9 mouse cellular contexts compared by ENCODE assay signal in the genomic region with DNA sequence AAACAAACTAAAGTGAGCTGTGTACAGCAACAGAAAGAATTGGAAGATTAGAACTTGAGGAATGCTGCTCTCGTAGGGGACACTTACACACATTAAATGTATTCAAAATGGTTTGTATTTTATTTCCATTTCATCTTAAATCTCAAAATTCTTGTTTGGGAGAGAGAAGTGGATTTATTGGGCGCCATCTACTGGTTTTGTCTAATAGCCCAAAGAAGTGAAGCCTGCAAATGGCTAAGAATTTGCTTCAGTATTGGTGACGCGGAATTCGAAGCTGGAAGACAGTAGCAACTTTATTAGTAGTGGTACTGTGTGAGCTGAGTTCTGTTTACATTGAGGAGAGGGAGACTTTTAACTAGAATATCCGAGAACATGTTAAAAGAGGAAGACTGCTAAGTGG.
DNase-seq lines count a peak whose midpoint lies in the region; ATAC-seq and TF ChIP-seq lines count a peak whose summit lies in the region.
"Had no signal": no experiment of that assay in that cellular context is flagged by ENCODE, and none has a peak within 500 bp of the region (broad histone marks: within the 10 kb centered on the region; RNA-seq: fewer than 3 reads in every experiment).

No protein-coding gene starts in this region.

- no peaks in the 10 kb centered on the region for H3K9me3 ChIP-seq in heart, postnatal 0 days (replicated peaks; ENCODE audit: control insufficient read depth, low read length)
- no peaks in the 10 kb centered on the region for H3K9me3 ChIP-seq in liver, postnatal 0 days (ENCODE audit: low read length)
- H3K9me3 ChIP-seq in liver, embryonic 12.5 days (replicated peaks) = no peaks in the 10 kb centered on the region
- H3K9me3 ChIP-seq: neural tube, embryonic 12.5 days had no signal

- no peak overlapping the region for H3K9ac ChIP-seq in heart, postnatal 0 days (replicated peaks; ENCODE audit: low read depth, low read length)
- no peak overlapping the region for H3K9ac ChIP-seq in liver, postnatal 0 days (replicated peaks)
- no peak overlapping the region for H3K9ac ChIP-seq in liver, embryonic 12.5 days
- H3K9ac ChIP-seq: neural tube, embryonic 12.5 days had no signal

- TF ChIP-seq EP300 in heart, postnatal 0 days (IDR thresholded peaks at IDR 0.05; ENCODE audit: low read depth) = no peak
- no peak for TF ChIP-seq EP300 in liver, postnatal 0 days (IDR thresholded peaks at IDR 0.05; ENCODE audit: low read depth)

- no peak overlapping the region for H3K4me3 ChIP-seq in heart, postnatal 0 days (ENCODE audit: low read depth, low read length)
- H3K4me3 ChIP-seq in liver, postnatal 0 days (ENCODE audit: low read depth, low read length) = no peak overlapping the region
- H3K4me3 ChIP-seq in liver, embryonic 12.5 days = no peak overlapping the region
- H3K4me3 ChIP-seq: neural tube, embryonic 12.5 days had no signal

- H3K4me1 ChIP-seq in heart, postnatal 0 days (ENCODE audit: control insufficient read depth, insufficient read depth) = peaks cover 40% of the 10 kb centered on the region
- H3K4me1 ChIP-seq in liver, postnatal 0 days (ENCODE audit: insufficient read depth) = peaks cover 17% of the 10 kb centered on the region
- H3K4me1 ChIP-seq in liver, embryonic 12.5 days = peaks cover 27% of the 10 kb centered on the region
- H3K4me1 ChIP-seq: neural tube, embryonic 12.5 days had no signal

- POLR2A ChIA-PET in Patski (lab: Charles Lee) = interaction anchor here (1.3 kb wide), 1 partner anchor 35 kb away, joined by 3 read pairs; no protein-coding TSS in a partner anchor

- 54% methylated on average over 6 of the region's 6 CpGs for WGBS in heart, postnatal 0 days
- 43% methylated on average over 6 of the region's 6 CpGs for WGBS in liver, postnatal 0 days (ENCODE audit: insufficient replicate concordance)
- WGBS in liver, embryonic 12.5 days (ENCODE audit: insufficient replicate concordance) = 51% methylated on average over 6 of the region's 6 CpGs

- TF ChIP-seq CTCF in heart, postnatal 0 days (IDR thresholded peaks at IDR 0.05; ENCODE audit: low read depth) = peak; percentile 43
- TF ChIP-seq CTCF in liver, postnatal 0 days (IDR thresholded peaks at IDR 0.05; ENCODE audit: low read depth) = peak; percentile 54
- TF ChIP-seq CTCF in Patski (IDR thresholded peaks at IDR 0.05) = peak; percentile 56

- intact Hi-C loops in heart, postnatal 25 days (cut with DNase I) = loop anchor here (1.0 to 10.0 kb wide), 4 partner anchors 97 to 421 kb away; no protein-coding TSS in a partner anchor

- in situ Hi-C loops in Patski (cut with MboI; ENCODE audit: low pct_unique_long_range_greater_than_20kb) = loop anchor here (5.0 kb wide), 3 partner anchors 99 to 424 kb away; a partner anchor contains a TSS

- CTCF ChIA-PET in Patski (lab: Charles Lee) = interaction anchor here (0.7 to 6.0 kb wide), 21 partner anchors 11 to 417 kb away, joined by 3 to 29 read pairs (median 4); no protein-coding TSS in a partner anchor

- ATAC-seq in heart, postnatal 0 days (ENCODE audit: insufficient read depth, low read depth) = no peak
- no peak for ATAC-seq in liver, postnatal 0 days
- ATAC-seq in liver, embryonic 12.5 days = no peak
- ATAC-seq in Patski = no peak

- H3K27me3 ChIP-seq in heart, postnatal 0 days (ENCODE audit: control insufficient read depth, insufficient read depth, low read length) = no peaks in the 10 kb centered on the region
- no peaks in the 10 kb centered on the region for H3K27me3 ChIP-seq in liver, postnatal 0 days (ENCODE audit: insufficient read depth, low read length)
- no peaks in the 10 kb centered on the region for H3K27me3 ChIP-seq in liver, embryonic 12.5 days (replicated peaks)
- H3K27me3 ChIP-seq in Patski = no peaks in the 10 kb centered on the region
- H3K27me3 ChIP-seq: neural tube, embryonic 12.5 days had no signal

- H3K27ac ChIP-seq in heart, postnatal 0 days (ENCODE audit: low read depth) = no peak overlapping the region
- no peak overlapping the region for H3K27ac ChIP-seq in liver, postnatal 0 days (ENCODE audit: low read depth)
- H3K27ac ChIP-seq in liver, embryonic 12.5 days = no peak overlapping the region
- H3K27ac ChIP-seq: neural tube, embryonic 12.5 days had no signal

- no peak overlapping the region for H3K4me2 ChIP-seq in heart, postnatal 0 days (ENCODE audit: low read depth, low read length)
- H3K4me2 ChIP-seq in liver, postnatal 0 days (ENCODE audit: low read depth, low read length) = no peak overlapping the region
- no peak overlapping the region for H3K4me2 ChIP-seq in liver, embryonic 12.5 days
- H3K4me2 ChIP-seq: neural tube, embryonic 12.5 days had no signal

- no peaks in the 10 kb centered on the region for H3K36me3 ChIP-seq in heart, postnatal 0 days (replicated peaks; ENCODE audit: control insufficient read depth, insufficient read depth, low read length)
- H3K36me3 ChIP-seq in liver, postnatal 0 days (replicated peaks; ENCODE audit: insufficient read depth, low read length) = no peaks in the 10 kb centered on the region
- H3K36me3 ChIP-seq in liver, embryonic 12.5 days = no peaks in the 10 kb centered on the region
- H3K36me3 ChIP-seq: neural tube, embryonic 12.5 days had no signal

- peak; percentile 36 for DNase-seq in heart, postnatal 0 days (ENCODE audit: low spot score)
- no peak for DNase-seq in heart, postnatal 25 days (ENCODE audit: low spot score)
- DNase-seq in liver, postnatal 0 days = no peak
- DNase-seq in Patski (ENCODE audit: low read depth, low spot score) = no peak
- peak; percentile 51 for DNase-seq in naive thymus-derived CD4-positive, alpha-beta T cell, adult 2 months (ENCODE audit: low read depth)
- DNase-seq in gastrocnemius, postnatal 10 days = no peak
- DNase-seq: heart, postnatal 4 days had no signal

Comparison
In these comparisons a context has a peak if more than half of its experiments do, and no peak if none do; other contexts are left out.
1. DNase-seq: peak in heart, postnatal 0 days (single experiment) and naive thymus-derived CD4-positive, alpha-beta T cell, adult 2 months (single experiment); none in heart, postnatal 25 days (single experiment), liver, postnatal 0 days (single experiment), Patski (single experiment) and gastrocnemius, postnatal 10 days (single experiment).
2. Peak in every context shown above with its lines, with median percentiles within 50 percentile points of each other: CTCF ChIP-seq.